In genomic region chr16:85166205-85166604, GRCm38 (mm10) we compare ENCODE assay signal across 25 mouse cellular contexts.
"Had no signal": no experiment of that assay in that cellular context is flagged by ENCODE, and none has a peak within 500 bp of the region (broad histone marks: within the 10 kb centered on the region; RNA-seq: fewer than 3 reads in every experiment).

No protein-coding gene starts in this region.

- DNase-seq: kidney, adult 18-20 months; layer of hippocampus, adult 9-11 months; liver; lung, adult 18-20 months; lung, postnatal 10 days; lung, postnatal 36 days; right cerebral cortex, adult 18-20 months; right cerebral cortex, postnatal 14 days; right cerebral cortex, postnatal 4 days; thymus, adult 2 months; thymus, postnatal 14 days; thymus, postnatal 4 days had no signal

- H3K27ac ChIP-seq: intestine, embryonic 15.5 days; limb, embryonic 10.5 days; limb, embryonic 13.5 days; liver, embryonic 12.5 days; liver, embryonic 15.5 days; lung, embryonic 15.5 days; midbrain, embryonic 10.5 days; midbrain, embryonic 13.5 days; neural tube, embryonic 15.5 days; stomach, postnatal 0 days had no signal

- H3K9ac ChIP-seq: intestine, embryonic 15.5 days; limb, embryonic 13.5 days; liver, embryonic 12.5 days; liver, embryonic 15.5 days; lung, embryonic 15.5 days; midbrain, embryonic 13.5 days; neural tube, embryonic 15.5 days had no signal

- H3K36me3 ChIP-seq: intestine, embryonic 15.5 days; liver, embryonic 12.5 days; liver, embryonic 15.5 days had no signal

- H3K4me1 ChIP-seq: liver, embryonic 15.5 days; megakaryocyte, embryonic 14.5 days had no signal

- H3K4me2 ChIP-seq: intestine, embryonic 15.5 days; limb, embryonic 13.5 days; liver, embryonic 12.5 days; liver, embryonic 15.5 days; lung, embryonic 15.5 days; midbrain, embryonic 13.5 days; neural tube, embryonic 15.5 days had no signal

- H3K9me3 ChIP-seq: intestine, embryonic 15.5 days; limb, embryonic 10.5 days; limb, embryonic 13.5 days; liver, embryonic 12.5 days; liver, embryonic 15.5 days; lung, embryonic 15.5 days; megakaryocyte, embryonic 14.5 days; midbrain, embryonic 10.5 days; midbrain, embryonic 13.5 days; neural tube, embryonic 15.5 days had no signal

- ATAC-seq: intestine, embryonic 15.5 days; liver, embryonic 12.5 days; midbrain, embryonic 13.5 days; midbrain, embryonic 16.5 days had no signal

- H3K27me3 ChIP-seq: intestine, embryonic 15.5 days; limb, embryonic 13.5 days; liver, embryonic 15.5 days; lung, embryonic 15.5 days; midbrain, embryonic 13.5 days; neural tube, embryonic 15.5 days had no signal

- H3K4me3 ChIP-seq: intestine, embryonic 15.5 days; limb, embryonic 10.5 days; limb, embryonic 13.5 days; liver, embryonic 12.5 days; liver, embryonic 15.5 days; lung, embryonic 15.5 days; megakaryocyte, embryonic 14.5 days; midbrain, embryonic 10.5 days; midbrain, embryonic 13.5 days; myocyte; neural tube, embryonic 15.5 days had no signal
